Mouse (Mus musculus) stomach, postnatal 0 days (tissue): Measurements from ENCODE around the gene Sh3bgrl.

Source experiments
- CTCF ChIP-seq: IDR thresholded peaks from 2 replicates; pipeline ENCODE4 v1.5.1; 2016; ENCODE audit warnings: antibody characterized with exemption, low read depth, mild to moderate bottlenecking, moderate library complexity
- EP300 ChIP-seq: optimal IDR thresholded peaks from 2 replicates; pipeline ENCODE3; 2016; ENCODE audit warnings: antibody characterized with exemption

- TF ChIP-seq CTCF (no peak), EP300 (no peak)
These were observed 41.1 kb downstream of the Sh3bgrl start for GRCm38 (mm10) chrX:109136306-109136705.
